Mouse (Mus musculus) mature B cell (primary cell): ENCODE data around the gene Fam234b.

Source experiments
- in situ Hi-C: fragments of 300-500 bp; cut with MboI; formaldehyde crosslinking; loops from 2 replicates; pipeline ENCODE4 v1.14.3; 2019

Gene Fam234b

GRCm38 (mm10) chr6:135197921-135198532 lies at the start of gene Fam234b, which contains the start of gene Hebp1:
Fam234b (plus strand) TSS chr6:135197977.
Hebp1 (minus strand) TSS chr6:135198022.
- in situ Hi-C loops: no loop called here

GRCm38 (mm10) chr6:135148506-135148905 lies 49.3 kb upstream of the Fam234b start:
- in situ Hi-C loops: no loop called here

- in situ Hi-C loops: no loop called here
Measured at GRCm38 (mm10) chr6:135149175-135149574, 48.6 kb upstream of the Fam234b start.

- in situ Hi-C loops: no loop called here
Measured at GRCm38 (mm10) chr6:135149722-135150121, 48.1 kb upstream of the Fam234b start.

GRCm38 (mm10) chr6:135150311-135150710 lies 47.5 kb upstream of the Fam234b start:
- in situ Hi-C loops: no loop called here

GRCm38 (mm10) chr6:135153719-135154118 lies 44.1 kb upstream of the Fam234b start:
- in situ Hi-C loops: no loop called here

- in situ Hi-C loops: no loop called here
Measured at GRCm38 (mm10) chr6:135156597-135156996, 41.2 kb upstream of the Fam234b start.

GRCm38 (mm10) chr6:135157496-135157895 lies 40.3 kb upstream of the Fam234b start:
- in situ Hi-C loops: no loop called here

- in situ Hi-C loops: no loop called here
Measured at GRCm38 (mm10) chr6:135158509-135158908, 39.3 kb upstream of the Fam234b start.

- in situ Hi-C loops: no loop called here
Measured at GRCm38 (mm10) chr6:135161356-135161755, 36.4 kb upstream of the Fam234b start.

- in situ Hi-C loops: no loop called here
Measured at GRCm38 (mm10) chr6:135162311-135162710, 35.5 kb upstream of the Fam234b start.

GRCm38 (mm10) chr6:135162861-135163260 lies 34.9 kb upstream of the Fam234b start:
- in situ Hi-C loops: no loop called here

GRCm38 (mm10) chr6:135165191-135165590 lies 32.6 kb upstream of the Fam234b start:
- in situ Hi-C loops: no loop called here

GRCm38 (mm10) chr6:135165706-135166105 lies 32.1 kb upstream of the Fam234b start:
- in situ Hi-C loops: no loop called here

GRCm38 (mm10) chr6:135166262-135166661 lies 31.5 kb upstream of the Fam234b start:
- in situ Hi-C loops: no loop called here

GRCm38 (mm10) chr6:135166712-135167111 lies 31.1 kb upstream of the Fam234b start:
- in situ Hi-C loops: no loop called here

- in situ Hi-C loops: no loop called here
Measured at GRCm38 (mm10) chr6:135167380-135168311, 30.1 kb upstream of the Fam234b start.

- in situ Hi-C loops: no loop called here
Measured at GRCm38 (mm10) chr6:135168471-135168870, 29.3 kb upstream of the Fam234b start.

- in situ Hi-C loops: no loop called here
Measured at GRCm38 (mm10) chr6:135169246-135169645, 28.5 kb upstream of the Fam234b start.

- in situ Hi-C loops: no loop called here
Measured at GRCm38 (mm10) chr6:135171736-135172135, 26.0 kb upstream of the Fam234b start.

GRCm38 (mm10) chr6:135175014-135175413 lies 22.8 kb upstream of the Fam234b start:
- in situ Hi-C loops: no loop called here

- in situ Hi-C loops: no loop called here
Measured at GRCm38 (mm10) chr6:135177271-135177670, 20.5 kb upstream of the Fam234b start.

GRCm38 (mm10) chr6:135178599-135178998 lies 19.2 kb upstream of the Fam234b start:
- in situ Hi-C loops: no loop called here
